Mouse (Mus musculus) ES-Bruce4 (cell line): ENCODE measurements at regions not wholly inside any gene's neighbourhood (a gene's known extent, or its start where the extent isn't known, plus 50 kb on each side); places are given as distances from the start of the nearest gene placed in this dataset.

Experiments
- CTCF ChIP-seq: IDR thresholded peaks from one replicate; pipeline ENCODE4 v1.8.1; 2011; ENCODE audit warnings: low read depth, low read length
- POLR2A ChIP-seq: IDR thresholded peaks from one replicate; pipeline ENCODE4 v1.8.1; 2011; ENCODE audit warnings: low read length; ENCODE audit not compliant: insufficient read depth

DNA sequence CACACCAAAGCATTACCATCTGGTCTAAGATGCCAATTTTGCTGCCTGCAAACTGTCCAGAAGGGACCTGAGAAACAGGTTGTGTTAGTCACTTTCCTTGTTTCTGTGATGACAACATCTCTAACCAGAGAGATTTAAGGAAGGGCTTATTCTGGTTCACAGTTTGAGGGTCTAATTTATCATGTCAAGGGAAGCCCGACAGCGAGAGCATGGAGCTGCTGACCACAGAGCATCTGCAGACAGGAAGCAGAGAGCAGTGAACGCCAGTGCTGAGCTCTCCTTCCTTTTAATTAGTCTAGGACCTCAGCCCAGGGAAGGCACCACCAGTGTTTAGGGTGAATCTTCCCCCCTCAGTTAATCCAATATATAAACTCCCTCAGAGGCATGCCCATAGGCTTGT lies 85.3 kb upstream of the Mgme1 start:
- TF ChIP-seq POLR2A (no peak), CTCF (no peak)
